Mouse (Mus musculus) cortical plate, adult 2 months (tissue): ENCODE measurements at regions not wholly inside any gene's neighbourhood (a gene's known extent, or its start where the extent isn't known, plus 50 kb on each side); places are given as distances from the start of the nearest gene placed in this dataset.

Experiments used
- CTCF ChIP-seq: fragments of 200-500 bp; IDR thresholded peaks from 2 replicates; pipeline ENCODE4 v1.5.1; 2011; ENCODE audit warnings: mild to moderate bottlenecking, control low read depth, low read length; ENCODE audit not compliant: insufficient read depth; ENCODE audit errors: extremely low read depth
- POLR2A ChIP-seq: fragments of 200-500 bp; IDR thresholded peaks from 2 replicates; pipeline ENCODE4 v1.6.1; 2011; ENCODE audit warnings: mild to moderate bottlenecking, low read length, control low read depth; ENCODE audit not compliant: insufficient read depth; ENCODE audit errors: extremely low read depth

- TF ChIP-seq POLR2A = no peak
- no peak for TF ChIP-seq CTCF
Observed at GRCm38 (mm10) chr8:115764551-115764950, 57.0 kb upstream of the Maf start.
